Mouse (Mus musculus) thymus, adult 2 months (tissue): ENCODE results near the gene Prdm11. TPM values are rescaled to one million over a fixed set of nuclear protein-coding genes. Genes with fewer than 3 reads are reported as not detected.

Source experiments
- DNase-seq: peaks from one replicate; pipeline ENCODE4 v3.0.0; 2021
- H3K27ac ChIP-seq: fragments of 200-500 bp; 2 replicates; pipeline ENCODE4 v1.5.1; 2012; ENCODE audit warnings: low read length, control low read depth; ENCODE audit not compliant: control insufficient read depth, insufficient read depth
- H3K27me3 ChIP-seq: fragments of 200-500 bp; 2 replicates; pipeline ENCODE4 v1.6.1; 2012; ENCODE audit warnings: mild to moderate bottlenecking, low read length, moderate library complexity, mixed read lengths; ENCODE audit not compliant: control insufficient read depth, insufficient read depth
- H3K36me3 ChIP-seq: fragments of 200-500 bp; 2 replicates; pipeline ENCODE4 v1.6.1; 2012; ENCODE audit warnings: mild to moderate bottlenecking, low read length, moderate library complexity; ENCODE audit not compliant: control insufficient read depth, insufficient read depth
- H3K4me1 ChIP-seq: fragments of 200-500 bp; replicated peaks from 2 replicates; pipeline ENCODE4 v1.6.1; 2012; ENCODE audit warnings: low read length; ENCODE audit not compliant: control insufficient read depth, insufficient read depth
- H3K4me3 ChIP-seq: fragments of 200-500 bp; 2 replicates; pipeline ENCODE4 v1.5.1; 2012; ENCODE audit warnings: mild to moderate bottlenecking, low read length, control low read depth, moderate library complexity; ENCODE audit not compliant: control insufficient read depth, insufficient read depth
- CTCF ChIP-seq: fragments of 200-500 bp; IDR thresholded peaks from 2 replicates; pipeline ENCODE4 v1.5.1; 2012; ENCODE audit warnings: mild to moderate bottlenecking, control low read depth, low read length, moderate library complexity, borderline replicate concordance; ENCODE audit not compliant: control insufficient read depth, poor library complexity, insufficient read depth; ENCODE audit errors: extremely low read depth
- POLR2A ChIP-seq: fragments of 200-500 bp; IDR thresholded peaks from 2 replicates; pipeline ENCODE4 v1.6.1; 2012; ENCODE audit warnings: mild to moderate bottlenecking, low read length, control low read depth, moderate library complexity; ENCODE audit not compliant: control insufficient read depth, poor library complexity, insufficient read depth; ENCODE audit errors: extremely low read depth
- WGBS: fragments of 180-500 bp; shearing (Covaris S2); methylation state at CpG from one replicate; pipeline ENCODE4 v1.1.7; 2018; 5-methylcytosine and 5-hydroxymethylcytosine counted together
- polyA plus RNA-seq: library from polyadenylated mRNA; depleted of rRNA; stranded (reverse); fragments of >200 nt; gene quantifications from 2 replicates; pipeline ENCODE4 v1.2.3, GENCODE M21; 2012

Prdm11 gene
- polyA plus RNA-seq, 1 experiment = 17.1 TPM

- 90% methylated on average over 4 of the region's 4 CpGs for WGBS
- H3K36me3 ChIP-seq = no peaks in the 10 kb centered on the region
- peaks cover 35% of the 10 kb centered on the region for H3K4me1 ChIP-seq
- no peak overlapping the region for H3K27ac ChIP-seq
- DNase-seq = no peak
- H3K4me3 ChIP-seq = no peak overlapping the region
- TF ChIP-seq POLR2A = no peak
- H3K27me3 ChIP-seq = no peaks in the 10 kb centered on the region
Measured at GRCm38 (mm10) chr2:93083317-93083716, 37.4 kb upstream of the Prdm11 start.

GRCm38 (mm10) chr2:93082846-93083245 is 36.9 kb upstream of the Prdm11 start:
- no peak overlapping the region for H3K4me3 ChIP-seq
- no peaks in the 10 kb centered on the region for H3K36me3 ChIP-seq
- TF ChIP-seq POLR2A (no peak), CTCF (no peak)
- peaks cover 35% of the 10 kb centered on the region for H3K4me1 ChIP-seq
- no peaks in the 10 kb centered on the region for H3K27me3 ChIP-seq
- no peak for DNase-seq
- H3K27ac ChIP-seq = no peak overlapping the region
- 90% methylated on average over 3 of the region's 3 CpGs for WGBS

GRCm38 (mm10) chr2:93080871-93081608 is 35.1 kb upstream of the Prdm11 start:
- Histone ChIP-seq H3K4me3 (no peak overlapping the region), H3K27ac (no peak overlapping the region), H3K4me1 (peaks cover 35% of the 10 kb centered on the region), H3K36me3 (no peaks in the 10 kb centered on the region), H3K27me3 (no peaks in the 10 kb centered on the region)
- WGBS = 76% methylated on average over 5 of the region's 5 CpGs
- no peak for DNase-seq
- no peak for TF ChIP-seq POLR2A
- no peak for TF ChIP-seq CTCF

- Histone ChIP-seq H3K27me3 (no peaks in the 10 kb centered on the region), H3K27ac (no peak overlapping the region), H3K4me3 (no peak overlapping the region), H3K36me3 (no peaks in the 10 kb centered on the region), H3K4me1 (peaks cover 24% of the 10 kb centered on the region)
- no peak for DNase-seq
- TF ChIP-seq CTCF (no peak), POLR2A (no peak)
- WGBS = 74% methylated on average over 4 of the region's 4 CpGs
Measured at GRCm38 (mm10) chr2:93079394-93079793, 33.4 kb upstream of the Prdm11 start.

- Histone ChIP-seq H3K36me3 (no peaks in the 10 kb centered on the region), H3K27ac (no peak overlapping the region), H3K27me3 (no peaks in the 10 kb centered on the region), H3K4me3 (no peak overlapping the region), H3K4me1 (peaks cover 11% of the 10 kb centered on the region)
- DNase-seq = no peak
- TF ChIP-seq POLR2A (no peak), CTCF (no peak)
- 88% methylated on average over 6 of the region's 6 CpGs for WGBS
Measured at GRCm38 (mm10) chr2:93076578-93076955, 30.6 kb upstream of the Prdm11 start.

GRCm38 (mm10) chr2:93075738-93076577 is 30.0 kb upstream of the Prdm11 start:
- no peak overlapping the region for H3K4me3 ChIP-seq
- H3K36me3 ChIP-seq = no peaks in the 10 kb centered on the region
- no peaks in the 10 kb centered on the region for H3K27me3 ChIP-seq
- no peak for TF ChIP-seq POLR2A
- TF ChIP-seq CTCF = peak; percentile 94
- 21% methylated on average over 15 of the region's 15 CpGs for WGBS
- H3K27ac ChIP-seq = no peak overlapping the region
- peak; percentile 73 for DNase-seq
- H3K4me1 ChIP-seq = peaks cover 5% of the 10 kb centered on the region

GRCm38 (mm10) chr2:93071656-93072055 is 25.7 kb upstream of the Prdm11 start:
- DNase-seq = peak; percentile 73
- Histone ChIP-seq H3K4me1 (peaks cover 5% of the 10 kb centered on the region), H3K27me3 (no peaks in the 10 kb centered on the region), H3K4me3 (no peak overlapping the region), H3K36me3 (no peaks in the 10 kb centered on the region), H3K27ac (no peak overlapping the region)
- 7% methylated on average over 12 of the region's 12 CpGs for WGBS
- TF ChIP-seq POLR2A (no peak), CTCF (no peak)
